Mouse (Mus musculus) erythroblast, embryonic 14.5 days (primary cell): Measurements from ENCODE around the gene Rbm20. TPM values are rescaled to one million over a fixed set of nuclear protein-coding genes. Genes with fewer than 3 reads are reported as not detected.

ENCODE experiments used
- H3K27me3 ChIP-seq: 2 replicates; pipeline ENCODE4 v1.6.1; 2012; ENCODE audit warnings: inconsistent platforms; ENCODE audit not compliant: control insufficient read depth
- H3K36me3 ChIP-seq: 2 replicates; pipeline ENCODE4 v1.6.1; 2012; ENCODE audit warnings: mild to moderate bottlenecking, inconsistent platforms; ENCODE audit not compliant: control insufficient read depth
- H3K4me1 ChIP-seq: 2 replicates; pipeline ENCODE4 v1.6.1; 2012; ENCODE audit warnings: inconsistent platforms; ENCODE audit not compliant: control insufficient read depth
- H3K4me3 ChIP-seq: replicated peaks from 2 replicates; pipeline ENCODE3; 2012; ENCODE audit warnings: moderate library complexity, mild to moderate bottlenecking, inconsistent platforms
- H3K9me3 ChIP-seq: 2 replicates; pipeline ENCODE4 v1.6.1; 2012; ENCODE audit warnings: low read length, inconsistent platforms, mixed read lengths; ENCODE audit not compliant: control insufficient read depth
- GATA1 ChIP-seq: IDR thresholded peaks from 2 replicates; pipeline ENCODE4 v1.6.1; 2012; ENCODE audit warnings: low read length, inconsistent platforms, mixed read lengths
- TAL1 ChIP-seq: IDR thresholded peaks from 3 replicates; pipeline ENCODE4 v1.6.1; 2012; ENCODE audit warnings: low read length, inconsistent platforms, mixed read lengths
- polyA plus RNA-seq: library from polyadenylated mRNA; stranded (reverse); fragments of >175 nt; gene quantifications from 2 replicates; pipeline ENCODE4 v1.2.3, GENCODE M21; 2012

Gene Rbm20
- polyA plus RNA-seq, 1 experiment, result not detected

DNA sequence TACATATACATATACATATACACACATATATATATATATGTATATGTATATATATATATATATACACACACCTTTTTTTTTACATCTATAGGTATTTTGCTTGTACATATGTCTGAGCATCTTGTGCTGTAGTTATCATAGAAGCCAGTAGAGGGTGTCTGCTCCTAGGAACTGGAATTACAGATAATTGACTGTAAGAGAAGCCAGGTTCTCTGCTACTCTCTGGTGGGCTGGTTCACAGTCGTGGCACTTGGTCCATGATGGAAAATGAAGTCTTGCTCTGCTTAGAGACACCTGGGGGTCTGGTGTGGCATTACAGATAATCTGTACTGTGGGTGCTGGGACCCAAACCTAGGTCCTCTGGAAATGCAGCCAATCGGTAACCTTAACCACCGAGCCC, 64.8 kb downstream of the Rbm20 start:
- Histone ChIP-seq H3K27me3 (no peaks in the 10 kb centered on the region), H3K9me3 (no peaks in the 10 kb centered on the region), H3K36me3 (no peaks in the 10 kb centered on the region), H3K4me3 (no peak overlapping the region), H3K4me1 (peaks cover 2% of the 10 kb centered on the region; the same call in 1 of the 2 replicates)
- TF ChIP-seq TAL1, result no peak
- no peak for TF ChIP-seq GATA1

DNA sequence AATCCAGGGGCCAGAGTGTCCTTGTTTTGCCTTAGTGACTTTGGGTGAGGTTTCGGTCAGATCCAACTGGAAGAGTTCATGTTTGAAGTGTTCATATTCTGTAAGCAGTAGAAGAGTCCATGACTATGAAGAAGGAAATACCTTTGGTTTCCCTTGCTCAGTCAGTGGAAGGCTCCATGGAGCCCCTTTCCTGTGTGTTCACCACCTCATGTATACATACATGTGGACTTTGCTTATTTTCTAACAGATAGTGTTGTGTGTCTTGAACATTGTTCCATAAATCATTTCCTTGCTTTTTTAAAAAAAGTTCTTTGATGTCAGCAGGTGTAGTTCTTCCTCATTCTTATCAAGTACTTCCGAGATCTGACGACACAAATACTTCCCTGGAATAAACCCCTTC, 68.2 kb downstream of the Rbm20 start:
- TF ChIP-seq TAL1, result no peak
- TF ChIP-seq GATA1, result no peak
- peaks cover 3% of the 10 kb centered on the region for H3K9me3 ChIP-seq

DNA sequence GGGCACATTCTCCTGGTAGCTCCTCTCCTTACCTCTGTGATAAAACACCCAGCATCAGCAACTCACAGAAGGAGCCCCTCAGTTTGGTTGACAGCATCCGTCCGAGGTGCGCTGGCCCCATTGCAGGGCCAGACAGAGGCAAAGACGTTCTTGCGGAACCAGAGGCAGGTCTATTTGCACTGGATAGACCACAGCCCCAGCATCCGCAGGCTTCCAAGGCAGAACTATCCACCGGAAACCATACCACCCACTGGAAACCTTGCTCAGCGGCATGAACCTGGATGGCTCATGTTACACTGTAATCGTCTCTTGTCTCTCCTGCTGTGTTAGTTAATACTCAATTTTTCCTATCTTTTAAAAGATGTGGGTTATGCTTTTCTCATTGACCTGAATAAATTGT, 69.0 kb downstream of the Rbm20 start:
- peaks cover 3% of the 10 kb centered on the region for H3K9me3 ChIP-seq
- no peak for TF ChIP-seq GATA1
- TF ChIP-seq TAL1, result no peak
- H3K4me1 ChIP-seq, result no peaks in the 10 kb centered on the region

More for the DNA sequence above, 68.2 kb downstream of the Rbm20 start:
- Histone ChIP-seq H3K4me1 (peaks cover 2% of the 10 kb centered on the region; the same call in 1 of the 2 replicates), H3K4me3 (no peak overlapping the region), H3K27me3 (no peaks in the 10 kb centered on the region), H3K36me3 (no peaks in the 10 kb centered on the region)

DNA sequence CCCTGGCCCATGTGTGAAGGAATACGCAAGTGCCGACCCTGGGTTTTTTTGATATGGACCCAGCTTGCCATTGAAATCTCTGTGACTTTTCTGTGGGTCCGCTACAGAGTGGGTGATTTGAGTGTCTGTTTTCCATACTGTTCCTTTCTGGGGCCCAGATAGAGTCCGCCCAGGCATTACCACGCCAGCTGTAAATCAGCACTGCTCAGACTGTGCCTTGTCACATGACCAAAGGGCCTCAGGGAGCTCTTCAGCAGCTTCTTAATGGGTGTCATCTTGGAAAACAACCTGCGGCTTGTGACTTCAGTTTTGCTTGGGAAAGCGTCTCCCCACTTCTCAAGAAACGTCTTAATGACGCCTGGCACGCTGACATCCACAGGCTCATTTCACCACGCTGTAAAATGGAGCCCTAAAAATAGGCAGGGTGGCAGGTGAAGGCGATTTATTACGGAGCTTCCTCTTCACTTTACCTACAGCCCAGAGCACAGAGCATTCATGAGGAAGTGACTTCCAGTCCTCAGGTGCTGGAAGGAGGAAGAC, 71.2 kb downstream of the Rbm20 start:
- Histone ChIP-seq H3K36me3 (no peaks in the 10 kb centered on the region), H3K4me1 (no peaks in the 10 kb centered on the region), H3K27me3 (no peaks in the 10 kb centered on the region), H3K4me3 (no peak overlapping the region), H3K9me3 (peaks cover 3% of the 10 kb centered on the region)
- no peak for TF ChIP-seq GATA1

More for the DNA sequence above, 69.0 kb downstream of the Rbm20 start:
- Histone ChIP-seq H3K4me3 (no peak overlapping the region), H3K36me3 (no peaks in the 10 kb centered on the region), H3K27me3 (no peaks in the 10 kb centered on the region)

DNA sequence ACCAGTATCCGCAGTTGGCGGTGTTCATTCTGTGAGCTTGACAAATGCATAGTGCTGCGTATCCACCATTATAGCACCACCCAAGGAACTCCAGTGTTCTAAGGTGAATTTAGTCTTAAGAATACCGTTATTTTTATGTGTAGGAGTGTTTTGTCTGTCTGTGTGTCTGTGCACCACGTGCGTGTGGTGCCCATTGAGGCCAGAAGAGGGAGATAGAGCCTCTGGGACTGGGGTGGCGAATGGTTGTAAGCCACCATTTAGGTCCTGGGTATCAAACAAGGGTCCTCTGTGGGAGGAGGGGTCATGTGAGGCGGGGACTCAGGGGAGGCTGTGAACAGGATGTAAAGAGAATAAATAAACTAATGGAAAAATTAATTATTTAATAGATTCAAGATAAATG, 72.2 kb downstream of the Rbm20 start:
- Histone ChIP-seq H3K4me1 (no peaks in the 10 kb centered on the region), H3K9me3 (peaks cover 3% of the 10 kb centered on the region), H3K36me3 (no peaks in the 10 kb centered on the region), H3K4me3 (no peak overlapping the region), H3K27me3 (no peaks in the 10 kb centered on the region)
- TF ChIP-seq GATA1, result no peak
- no peak for TF ChIP-seq TAL1

DNA sequence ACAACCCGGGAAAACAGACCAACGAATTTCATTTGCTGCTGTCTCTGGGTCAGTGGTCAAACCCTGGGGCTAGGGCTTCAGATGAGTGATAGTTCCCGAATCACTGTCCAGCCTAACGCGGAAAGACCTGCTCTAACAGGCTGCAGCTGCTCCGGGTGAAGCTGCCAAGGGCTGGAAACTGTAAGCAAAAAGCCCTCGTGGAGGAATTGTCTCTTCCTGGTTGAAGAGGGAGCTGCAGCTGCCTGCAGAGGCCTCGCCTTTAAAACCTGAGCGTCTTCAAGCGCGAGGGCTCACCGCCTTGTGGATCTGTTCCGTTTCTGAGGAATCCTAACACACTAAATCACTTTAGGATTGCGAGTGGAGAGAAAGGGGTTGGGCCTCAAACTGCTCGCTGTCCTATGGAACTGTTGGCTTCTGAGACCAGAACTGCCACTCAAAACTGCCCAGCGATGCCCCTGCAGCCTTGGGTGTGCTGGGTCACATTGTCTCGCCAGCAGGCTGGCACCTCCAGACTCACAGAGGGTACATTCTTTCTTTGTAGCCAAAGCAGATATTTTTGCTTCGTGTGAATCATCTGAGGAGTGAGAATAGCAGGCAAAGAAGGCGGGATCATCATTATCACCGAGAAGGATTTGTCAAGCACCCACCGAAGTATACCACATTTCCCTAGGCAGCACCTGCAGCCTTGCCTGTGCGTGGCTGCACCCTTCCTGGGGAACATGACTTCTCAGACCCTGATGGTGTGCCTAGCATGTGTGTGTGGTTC, 74.5 kb downstream of the Rbm20 start:
- no peaks in the 10 kb centered on the region for H3K36me3 ChIP-seq
- no peak overlapping the region for H3K4me3 ChIP-seq
- H3K4me1 ChIP-seq, result no peaks in the 10 kb centered on the region
- TF ChIP-seq TAL1, result no peak
- no peak for TF ChIP-seq GATA1
- H3K27me3 ChIP-seq, result no peaks in the 10 kb centered on the region
- H3K9me3 ChIP-seq, result peaks cover 6% of the 10 kb centered on the region

DNA sequence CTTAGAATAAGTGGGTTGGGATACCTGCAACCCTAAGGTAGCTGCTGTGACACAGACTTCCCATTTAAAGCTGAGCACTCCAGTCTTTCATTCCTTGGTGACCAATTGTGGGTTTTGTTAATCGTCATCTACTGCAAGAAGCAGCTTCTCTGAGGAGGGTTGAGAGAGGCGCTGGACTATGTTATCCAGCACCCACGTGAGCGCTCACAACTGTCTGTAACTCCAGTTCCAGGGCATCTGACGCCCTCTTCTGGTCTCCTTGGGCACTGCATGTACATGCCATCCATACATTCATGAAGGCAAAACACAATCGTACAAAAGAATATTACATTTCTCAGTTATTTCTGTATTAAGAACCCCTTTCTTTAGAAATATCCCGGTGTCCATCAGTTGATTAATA, 75.9 kb downstream of the Rbm20 start:
- Histone ChIP-seq H3K4me3 (no peak overlapping the region), H3K36me3 (no peaks in the 10 kb centered on the region), H3K4me1 (no peaks in the 10 kb centered on the region), H3K9me3 (peaks cover 8% of the 10 kb centered on the region), H3K27me3 (no peaks in the 10 kb centered on the region)
- no peak for TF ChIP-seq TAL1
- no peak for TF ChIP-seq GATA1

DNA sequence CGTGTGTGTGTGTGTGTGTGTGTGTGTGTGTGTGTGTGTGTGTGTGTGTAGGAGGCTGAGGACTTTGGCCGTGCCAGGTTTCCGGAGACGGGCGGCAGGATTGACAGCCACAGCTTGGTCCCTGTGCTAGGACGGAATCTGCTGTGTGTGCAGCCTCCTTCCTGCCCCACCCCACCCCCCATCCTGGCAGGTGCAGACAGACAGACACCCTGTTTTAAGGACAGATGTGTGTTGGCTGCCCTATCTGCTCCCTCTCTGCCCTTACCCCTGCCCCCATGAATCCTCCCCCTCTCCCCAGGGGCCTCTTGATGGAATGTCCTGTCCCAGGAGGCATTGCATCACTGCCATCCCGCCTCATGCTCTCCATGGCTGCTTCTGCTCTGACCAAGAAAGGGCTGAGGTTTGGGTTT, 77.3 kb downstream of the Rbm20 start:
- Histone ChIP-seq H3K9me3 (peaks cover 5% of the 10 kb centered on the region), H3K27me3 (no peaks in the 10 kb centered on the region), H3K4me3 (no peak overlapping the region), H3K36me3 (no peaks in the 10 kb centered on the region), H3K4me1 (no peaks in the 10 kb centered on the region)
- TF ChIP-seq GATA1, result no peak
- no peak for TF ChIP-seq TAL1

DNA sequence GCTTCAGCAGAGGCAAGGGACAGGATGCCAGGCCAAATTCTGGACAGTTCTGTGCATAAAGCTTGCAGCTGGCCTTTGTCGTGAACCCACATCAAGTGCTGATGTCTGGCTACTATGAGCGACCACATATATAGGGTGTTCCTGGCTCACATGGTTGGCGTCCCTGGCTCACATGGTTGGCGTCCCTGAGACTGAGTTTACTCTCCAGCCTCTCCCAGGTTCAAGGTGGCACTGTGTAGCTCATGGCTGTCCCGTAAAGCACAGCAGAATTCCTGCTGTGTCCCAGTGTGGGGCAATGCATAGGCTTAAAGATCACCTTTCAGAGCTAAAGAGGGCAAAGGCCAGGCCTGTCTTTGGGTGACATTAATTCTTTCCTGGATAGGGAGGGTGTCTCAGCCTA, 78.2 kb downstream of the Rbm20 start:
- TF ChIP-seq TAL1, result no peak
- TF ChIP-seq GATA1, result no peak
- Histone ChIP-seq H3K27me3 (no peaks in the 10 kb centered on the region), H3K4me1 (no peaks in the 10 kb centered on the region), H3K9me3 (peaks cover 5% of the 10 kb centered on the region), H3K36me3 (no peaks in the 10 kb centered on the region), H3K4me3 (no peak overlapping the region)
